13 mouse cellular contexts compared by ENCODE assay signal in the genomic region with DNA sequence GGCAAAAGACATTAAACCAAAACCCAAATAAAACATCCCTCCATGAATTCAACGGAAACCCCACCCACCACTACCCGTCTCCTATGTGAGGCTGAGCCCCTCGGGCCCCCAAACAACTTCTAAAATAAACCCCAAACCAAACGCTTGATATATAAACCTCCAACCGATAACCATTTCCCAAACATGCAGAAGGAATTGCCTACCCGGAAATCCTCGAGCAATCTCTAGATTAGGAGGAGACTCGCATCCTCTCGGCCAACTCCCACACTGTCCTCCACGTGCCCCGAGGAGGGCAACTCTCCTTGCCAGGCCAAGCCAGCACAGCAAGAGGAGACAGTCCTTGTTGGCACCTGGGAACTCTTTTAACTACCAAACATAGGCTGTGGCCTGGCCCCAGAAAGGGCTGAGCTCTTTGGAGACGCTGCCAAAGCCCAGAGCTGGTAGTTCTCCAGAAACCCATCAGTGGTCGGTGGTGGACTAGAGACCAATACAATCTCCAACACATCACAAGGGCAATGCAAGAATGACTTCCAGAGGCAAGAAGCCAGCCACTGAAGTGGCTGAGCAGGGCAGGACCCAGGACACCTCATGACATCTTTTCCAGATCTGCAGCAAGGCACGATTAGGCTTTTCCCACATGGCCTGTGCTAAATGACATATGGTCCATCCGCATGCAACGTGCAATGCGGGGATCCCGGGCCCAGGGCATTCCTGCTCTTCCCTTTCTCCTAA.
"Had no signal": no experiment of that assay in that cellular context is flagged by ENCODE, and none has a peak within 500 bp of the region (broad histone marks: within the 10 kb centered on the region; RNA-seq: fewer than 3 reads in every experiment).

No protein-coding gene starts in this region.

- H3K4me1 ChIP-seq: liver, embryonic 12.5 days; midbrain, embryonic 12.5 days had no signal

- H3K4me3 ChIP-seq: limb, embryonic 15.5 days; liver, embryonic 12.5 days; lung, embryonic 15.5 days; midbrain, embryonic 12.5 days had no signal

- H3K9ac ChIP-seq: limb, embryonic 15.5 days; liver, embryonic 12.5 days; lung, embryonic 15.5 days; midbrain, embryonic 12.5 days had no signal

- H3K9me3 ChIP-seq: limb, embryonic 15.5 days; liver, embryonic 12.5 days; lung, embryonic 15.5 days; midbrain, embryonic 12.5 days had no signal

- H3K27me3 ChIP-seq: limb, embryonic 15.5 days; liver, embryonic 12.5 days; lung, embryonic 15.5 days; midbrain, embryonic 12.5 days had no signal

- ATAC-seq: liver, embryonic 12.5 days; midbrain, embryonic 16.5 days had no signal

- DNase-seq: kidney, adult 9 months; kidney, postnatal 36 days; layer of hippocampus, adult 9-11 months; layer of hippocampus, postnatal 36 days; right cerebral cortex, adult 18-20 months; right cerebral cortex, postnatal 25 days; thymus, postnatal 36 days had no signal

- H3K27ac ChIP-seq: kidney, postnatal 0 days; liver, embryonic 12.5 days; lung, embryonic 15.5 days; midbrain, embryonic 12.5 days had no signal

- H3K4me2 ChIP-seq: limb, embryonic 15.5 days; liver, embryonic 12.5 days; lung, embryonic 15.5 days; midbrain, embryonic 12.5 days had no signal
